Comparison of ENCODE assay signal across 26 mouse cellular contexts in the genomic region with DNA sequence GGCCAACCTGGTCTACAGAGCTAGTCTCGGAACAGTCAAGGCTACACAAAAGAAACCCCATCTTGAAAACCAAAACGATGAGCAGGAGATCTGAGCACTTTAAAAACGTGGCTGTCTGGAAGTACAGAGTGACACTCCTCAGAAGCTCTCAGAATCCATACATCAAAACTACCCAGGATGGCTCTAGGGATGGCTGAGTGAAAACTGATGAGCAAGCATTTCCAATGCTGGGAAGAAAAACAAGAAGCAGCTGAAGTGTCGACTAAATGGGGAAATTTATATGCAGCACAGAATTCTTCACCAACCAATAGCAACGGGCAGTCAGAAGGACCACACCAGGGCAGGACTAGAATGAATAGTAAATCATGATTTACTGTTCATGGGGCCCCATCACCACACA. TPM values are rescaled to one million over a fixed set of nuclear protein-coding genes. Genes with fewer than 3 reads are reported as not detected.
"Had no signal": no experiment of that assay in that cellular context is flagged by ENCODE, and none has a peak within 500 bp of the region (broad histone marks: within the 10 kb centered on the region; RNA-seq: fewer than 3 reads in every experiment).

No protein-coding gene starts in this region.

- H3K27ac ChIP-seq: neural tube, embryonic 12.5 days; neural tube, embryonic 13.5 days; neural tube, embryonic 15.5 days; stomach, embryonic 15.5 days; stomach, postnatal 0 days had no signal

- H3K9ac ChIP-seq: neural tube, embryonic 12.5 days; neural tube, embryonic 13.5 days; neural tube, embryonic 15.5 days; stomach, embryonic 15.5 days had no signal

- H3K4me3 ChIP-seq: neural tube, embryonic 12.5 days; neural tube, embryonic 13.5 days; neural tube, embryonic 15.5 days; stomach, embryonic 15.5 days had no signal

- H3K9me3 ChIP-seq: neural tube, embryonic 12.5 days; neural tube, embryonic 13.5 days; neural tube, embryonic 15.5 days; stomach, embryonic 15.5 days had no signal

- H3K4me1 ChIP-seq: stomach, embryonic 15.5 days had no signal

- DNase-seq: retina, postnatal 1 day; right cerebral cortex, adult 18-20 months; right cerebral cortex, postnatal 14 days; right cerebral cortex, postnatal 25 days; right cerebral cortex, postnatal 4 days; spleen, adult 18-20 months; thymus, adult 18-20 months; thymus, adult 2 months; thymus, postnatal 14 days; thymus, postnatal 25 days; thymus, postnatal 36 days; thymus, postnatal 4 days had no signal

- H3K4me2 ChIP-seq: neural tube, embryonic 12.5 days; neural tube, embryonic 13.5 days; neural tube, embryonic 15.5 days; stomach, embryonic 15.5 days had no signal

- H3K27me3 ChIP-seq: neural tube, embryonic 12.5 days; neural tube, embryonic 13.5 days; neural tube, embryonic 15.5 days; stomach, embryonic 15.5 days had no signal

- H3K36me3 ChIP-seq: neural tube, embryonic 12.5 days; neural tube, embryonic 13.5 days; neural tube, embryonic 15.5 days; stomach, embryonic 15.5 days had no signal

RNA-seq across cellular contexts. Expression of a gene that starts 3.7 kb away (rescaled TPM):
- total RNA-seq: neutrophil, adult 5-6 weeks had no signal

RNA-seq across cellular contexts. Expression of a gene that starts 7.8 kb away (rescaled TPM):
- total RNA-seq: neutrophil, adult 5-6 weeks had no signal
- polyA plus RNA-seq: neural tube, embryonic 12.5 days; neural tube, embryonic 13.5 days; neural tube, embryonic 14.5 days; neural tube, embryonic 15.5 days; small intestine, adult 2 months; spleen, adult 2 months; stomach, embryonic 14.5 days; stomach, embryonic 15.5 days; stomach, embryonic 16.5 days; stomach, postnatal 0 days; testis, adult 2 months; thymus, adult 2 months; thymus, postnatal 0 days; urinary bladder, adult 2 months had no signal

RNA-seq across cellular contexts. Expression of a gene that starts 10.2 kb away (rescaled TPM):
- total RNA-seq: neutrophil, adult 5-6 weeks had no signal
- polyA plus RNA-seq: neural tube, embryonic 12.5 days; neural tube, embryonic 13.5 days; neural tube, embryonic 14.5 days; neural tube, embryonic 15.5 days; small intestine, adult 2 months; spleen, adult 2 months; stomach, embryonic 14.5 days; stomach, embryonic 15.5 days; stomach, embryonic 16.5 days; stomach, postnatal 0 days; testis, adult 2 months; thymus, adult 2 months; thymus, postnatal 0 days; urinary bladder, adult 2 months had no signal

RNA-seq across cellular contexts. Expression of a gene that starts 24.7 kb away (rescaled TPM):
- total RNA-seq: neutrophil, adult 5-6 weeks had no signal
- polyA plus RNA-seq: neural tube, embryonic 12.5 days; neural tube, embryonic 13.5 days; neural tube, embryonic 14.5 days; neural tube, embryonic 15.5 days; small intestine, adult 2 months; spleen, adult 2 months; stomach, embryonic 14.5 days; stomach, embryonic 15.5 days; stomach, embryonic 16.5 days; stomach, postnatal 0 days; testis, adult 2 months; thymus, adult 2 months; thymus, postnatal 0 days; urinary bladder, adult 2 months had no signal

RNA-seq across cellular contexts. Expression of a gene that starts 26.2 kb away (rescaled TPM):
- total RNA-seq: neutrophil, adult 5-6 weeks had no signal
- polyA plus RNA-seq: neural tube, embryonic 12.5 days; neural tube, embryonic 13.5 days; neural tube, embryonic 14.5 days; neural tube, embryonic 15.5 days; small intestine, adult 2 months; spleen, adult 2 months; stomach, embryonic 14.5 days; stomach, embryonic 15.5 days; stomach, embryonic 16.5 days; stomach, postnatal 0 days; testis, adult 2 months; thymus, adult 2 months; thymus, postnatal 0 days; urinary bladder, adult 2 months had no signal
